In genomic region chr6:29985058-29985498, GRCm38 (mm10) we compare ENCODE assay signal across 8 mouse cellular contexts.
DNase-seq lines count a peak whose midpoint lies in the region; ATAC-seq and TF ChIP-seq lines count a peak whose summit lies in the region.

No protein-coding gene starts in this region.

- peaks cover 36% of the 10 kb centered on the region for H3K4me1 ChIP-seq in E14TG2a.4 (replicated peaks; ENCODE audit: low read depth, low read length)
- H3K4me1 ChIP-seq in forebrain, embryonic 11.5 days (replicated peaks; ENCODE audit: control insufficient read depth, insufficient read depth, low read length), result 0 out of 2 replicates have a peak, but pooled peaks cover 3% of the 10 kb centered on the region
- H3K4me1 ChIP-seq in heart, embryonic 15.5 days (replicated peaks), result peaks cover 8% of the 10 kb centered on the region
- H3K4me1 ChIP-seq in liver, embryonic 16.5 days (ENCODE audit: control insufficient read depth, low read depth, low read length), result peaks cover 17% of the 10 kb centered on the region
- H3K4me1 ChIP-seq in neural tube, embryonic 12.5 days, result no peaks in the 10 kb centered on the region

- peak; percentile 84 for ATAC-seq in forebrain, embryonic 11.5 days (replicated peaks; ENCODE audit: low FRiP score)
- ATAC-seq in heart, embryonic 15.5 days (replicated peaks; ENCODE audit: insufficient number of reproducible peaks, insufficient read depth, low FRiP score, low read depth), result peak; percentile 86
- peak; percentile 89 for ATAC-seq in liver, embryonic 16.5 days (ENCODE audit: low read depth)
- ATAC-seq in neural tube, embryonic 12.5 days (ENCODE audit: low FRiP score, low read depth), result peak; percentile 76

- peak overlapping the region; percentile 59 for H3K9ac ChIP-seq in forebrain, embryonic 11.5 days (ENCODE audit: low read length)
- peak overlapping the region; percentile 57 for H3K9ac ChIP-seq in heart, embryonic 15.5 days
- H3K9ac ChIP-seq in liver, embryonic 16.5 days (ENCODE audit: low read depth, low read length), result peak overlapping the region; percentile 66
- peak overlapping the region; percentile 64 for H3K9ac ChIP-seq in neural tube, embryonic 12.5 days

- H3K4me2 ChIP-seq in forebrain, embryonic 11.5 days (ENCODE audit: low read depth, low read length, severe bottlenecking), result peak overlapping the region; percentile 89
- peak overlapping the region; percentile 96 for H3K4me2 ChIP-seq in heart, embryonic 15.5 days
- H3K4me2 ChIP-seq in liver, embryonic 16.5 days (ENCODE audit: low read depth, low read length), result peak overlapping the region; percentile 86
- H3K4me2 ChIP-seq in neural tube, embryonic 12.5 days (replicated peaks), result peak overlapping the region; percentile 87

- peak overlapping the region; percentile 83 for H3K4me3 ChIP-seq in E14TG2a.4 (replicated peaks; ENCODE audit: low read length)
- H3K4me3 ChIP-seq in forebrain, embryonic 11.5 days (ENCODE audit: low read depth, low read length), result peak overlapping the region; percentile 53
- H3K4me3 ChIP-seq in heart, embryonic 15.5 days, result peak overlapping the region; percentile 70
- H3K4me3 ChIP-seq in liver, embryonic 16.5 days (ENCODE audit: low read depth, low read length), result peak overlapping the region; percentile 64
- peak overlapping the region; percentile 44 for H3K4me3 ChIP-seq in neural tube, embryonic 12.5 days

- H3K9me3 ChIP-seq in E14TG2a.4 (ENCODE audit: low read length), result no peaks in the 10 kb centered on the region
- no peaks in the 10 kb centered on the region for H3K9me3 ChIP-seq in forebrain, embryonic 11.5 days (ENCODE audit: control insufficient read depth, low read length)
- H3K9me3 ChIP-seq in heart, embryonic 15.5 days (replicated peaks), result no peaks in the 10 kb centered on the region
- no peaks in the 10 kb centered on the region; the same call in 1 of the 2 replicates for H3K9me3 ChIP-seq in liver, embryonic 16.5 days (replicated peaks; ENCODE audit: control insufficient read depth, low read length)
- H3K9me3 ChIP-seq in neural tube, embryonic 12.5 days, result no peaks in the 10 kb centered on the region

- TF ChIP-seq CTCF in E14TG2a.4 (conservative IDR thresholded peaks at IDR 0.05; ENCODE audit: low read length), result no peak

- H3K27ac ChIP-seq in forebrain, embryonic 11.5 days (ENCODE audit: low read depth, low read length), result no peak overlapping the region
- peak overlapping the region; percentile 56 for H3K27ac ChIP-seq in heart, embryonic 15.5 days
- peak overlapping the region; percentile 57; the same call in 1 of the 2 replicates for H3K27ac ChIP-seq in liver, embryonic 16.5 days (ENCODE audit: low read length)
- no peak overlapping the region for H3K27ac ChIP-seq in neural tube, embryonic 12.5 days

- WGBS in forebrain, embryonic 11.5 days, result under 1% methylated on average over 37 of the region's 37 CpGs
- under 1% methylated on average over 37 of the region's 37 CpGs for WGBS in heart, embryonic 15.5 days
- under 1% methylated on average over 37 of the region's 37 CpGs for WGBS in liver, embryonic 16.5 days (ENCODE audit: insufficient replicate concordance)
- under 1% methylated on average over 37 of the region's 37 CpGs for WGBS in neural tube, embryonic 12.5 days

- H3K36me3 ChIP-seq in E14TG2a.4 (ENCODE audit: insufficient read depth, low read length), result no peaks in the 10 kb centered on the region
- no peaks in the 10 kb centered on the region for H3K36me3 ChIP-seq in forebrain, embryonic 11.5 days (ENCODE audit: control insufficient read depth, insufficient read depth, low read length)
- no peaks in the 10 kb centered on the region for H3K36me3 ChIP-seq in heart, embryonic 15.5 days
- no peaks in the 10 kb centered on the region for H3K36me3 ChIP-seq in liver, embryonic 16.5 days (ENCODE audit: control insufficient read depth, insufficient read depth)
- no peaks in the 10 kb centered on the region for H3K36me3 ChIP-seq in neural tube, embryonic 12.5 days

- peaks cover 13% of the 10 kb centered on the region for H3K27me3 ChIP-seq in E14TG2a.4 (ENCODE audit: insufficient read depth, low read length)
- peaks cover 3% of the 10 kb centered on the region; the same call in 1 of the 2 replicates for H3K27me3 ChIP-seq in forebrain, embryonic 11.5 days (ENCODE audit: control insufficient read depth, insufficient read depth, low read length)
- no peaks in the 10 kb centered on the region for H3K27me3 ChIP-seq in heart, embryonic 15.5 days
- H3K27me3 ChIP-seq in liver, embryonic 16.5 days (ENCODE audit: control insufficient read depth, insufficient read depth, low read depth, low read length), result no peaks in the 10 kb centered on the region
- peaks cover 11% of the 10 kb centered on the region for H3K27me3 ChIP-seq in neural tube, embryonic 12.5 days (replicated peaks)

- peak; percentile 96 for DNase-seq in c-Kit-positive CD71-positive TER-119-negative erythroid progenitor cells, embryonic 14.5 days (ENCODE audit: low read depth)
- DNase-seq in forebrain, embryonic 11.5 days (ENCODE audit: low spot score), result peak; percentile 84
- peak; percentile 93 for DNase-seq in kidney, postnatal 14 days
- peak; percentile 89 for DNase-seq in testis, postnatal 10 days (ENCODE audit: low spot score)

Comparison
In these comparisons a context has a peak if more than half of its experiments do, and no peak if none do; other contexts are left out.
1. H3K27ac ChIP-seq: peak in heart, embryonic 15.5 days (single experiment) and liver, embryonic 16.5 days (single experiment); none in forebrain, embryonic 11.5 days (single experiment) and neural tube, embryonic 12.5 days (single experiment).
2. Peak in every context shown above with its lines, with median percentiles within 50 percentile points of each other: H3K4me3 ChIP-seq, DNase-seq, ATAC-seq, H3K4me2 ChIP-seq and H3K9ac ChIP-seq.